Mouse (Mus musculus) naive thymus-derived CD4-positive, alpha-beta T cell, adult 5 months (primary cell): ENCODE measurements around the gene Acsm1. TPM values are rescaled to one million over a fixed set of nuclear protein-coding genes. Genes with fewer than 3 reads are reported as not detected.

Source experiments
- polyA plus RNA-seq: library from polyadenylated mRNA; unstranded; fragments of 100-300 nt; shearing (Covaris generic); gene quantifications from one replicate; pipeline ENCODE4 v1.2.1, GENCODE M21; 2017

Acsm1 gene
- polyA plus RNA-seq: not detected

DNA sequence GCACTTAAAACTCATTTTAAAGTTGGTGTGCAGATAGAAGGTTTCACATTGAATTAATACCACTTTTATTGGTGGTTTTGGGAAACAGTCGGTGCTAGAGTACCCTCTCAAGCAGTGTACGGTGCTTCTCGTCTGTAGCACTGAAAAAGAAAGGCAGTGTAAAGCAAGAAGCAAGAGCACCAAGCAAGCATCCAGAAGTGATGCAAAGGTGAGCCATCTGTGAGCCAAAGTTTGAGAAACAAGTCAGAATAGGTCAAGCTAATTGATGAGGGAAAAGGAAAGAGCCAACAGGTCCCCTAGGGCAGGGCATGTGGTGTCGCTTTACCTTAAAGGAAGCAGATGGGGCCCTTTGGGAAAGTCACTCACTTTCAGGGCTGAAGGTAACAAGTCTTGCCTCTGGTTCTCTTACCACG lies at the start of gene Acsm1:
TSS of gene Acsm1 (plus strand) at position 363 of the 413 bp plus-strand sequence.

DNA sequence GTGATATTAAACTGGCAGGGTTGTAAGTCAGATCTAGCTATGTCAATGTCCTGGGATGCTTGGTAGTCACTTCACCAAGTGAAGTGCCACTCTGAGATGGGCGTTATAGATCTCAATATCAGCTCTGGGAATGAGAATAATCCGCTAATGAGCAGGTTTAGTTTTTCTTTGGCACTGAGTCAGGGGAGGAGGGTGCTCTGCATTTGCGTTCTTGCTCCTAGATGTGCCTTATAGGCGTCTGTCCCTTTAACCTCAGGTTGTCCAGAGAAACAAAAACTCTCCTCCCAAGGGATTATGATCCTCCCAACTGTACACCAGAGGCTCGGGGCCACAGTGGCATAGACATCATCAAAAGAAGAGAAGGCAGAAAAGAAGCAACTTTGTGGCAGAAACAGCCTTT lies 82.9 kb downstream of the Acsm1 start, which contains the start of gene Acsm4:
TSS of gene Acsm4 (plus strand) at position 301 of the 400 bp plus-strand sequence.

Other genes with a start within 250 kb of the Acsm1 start
- gene Gp2, start 147.7 kb upstream of the Acsm1 start, polyA plus RNA-seq: not detected
- not detected for gene Umod, start 127.7 kb upstream of the Acsm1 start, polyA plus RNA-seq
- not detected for gene Acsm5, start 87.6 kb upstream of the Acsm1 start, polyA plus RNA-seq
- gene Pdilt, start 83.5 kb upstream of the Acsm1 start, polyA plus RNA-seq: not detected
- gene Acsm2, start 52.7 kb upstream of the Acsm1 start, polyA plus RNA-seq: not detected
- gene Acsm4, start 83.0 kb downstream of the Acsm1 start, polyA plus RNA-seq: not detected
- gene Thumpd1, start 113.8 kb downstream of the Acsm1 start, polyA plus RNA-seq: 113 TPM
- gene Acsm3, start 153.9 kb downstream of the Acsm1 start, polyA plus RNA-seq: not detected
- 34.3 TPM for gene Rexo5, start 187.0 kb downstream of the Acsm1 start, polyA plus RNA-seq
- 7.7 TPM for gene Eri2, start 187.0 kb downstream of the Acsm1 start, polyA plus RNA-seq